Mouse (Mus musculus): ENCODE results near the gene Rps6ka1.
"Not testable (repeated sequence)": the region's sequence is repeated elsewhere in the genome, so short reads cannot be mapped to it uniquely, and the experiment has no call there.

The Rps6ka1 gene

DNA sequence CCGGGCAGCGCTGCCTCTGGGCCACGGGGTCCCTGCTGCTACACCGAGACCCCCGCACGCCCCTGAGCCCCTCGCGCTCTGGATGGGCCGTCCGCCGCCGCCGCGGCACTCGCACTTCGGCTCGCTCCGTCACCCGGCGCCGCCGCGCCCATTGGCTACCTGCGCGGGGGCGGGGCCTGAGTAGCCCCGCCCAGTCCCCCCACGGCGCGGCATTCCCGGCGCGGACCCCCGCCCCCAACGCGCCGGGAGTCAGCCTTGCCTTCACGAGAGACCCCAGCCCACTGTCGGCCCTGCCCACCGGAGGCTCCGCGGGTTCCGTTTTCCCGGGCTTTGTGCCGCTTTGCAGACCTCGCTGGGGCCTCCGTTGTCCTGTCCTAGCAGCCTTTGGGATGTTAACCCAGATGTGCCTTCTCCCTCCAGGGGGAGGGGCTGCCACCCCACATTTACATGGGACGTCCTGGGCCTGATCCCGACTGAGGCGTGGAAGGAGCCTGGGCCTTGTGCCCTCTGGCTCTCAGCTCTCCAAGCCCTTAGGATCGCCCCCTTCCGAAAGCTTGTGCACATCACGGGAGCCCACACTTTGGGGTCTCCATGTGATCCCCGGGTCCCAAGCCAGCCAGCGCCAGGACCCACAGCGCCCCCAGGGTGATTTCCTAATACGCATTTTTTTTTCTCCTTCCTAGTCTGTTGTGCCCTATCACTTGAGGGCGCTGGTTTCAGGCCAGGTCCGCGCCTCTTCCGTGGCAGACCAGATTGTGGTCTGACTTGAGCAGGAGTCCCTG is at the start of gene Rps6ka1:
Gene Rps6ka1, minus strand, starts transcription at position 126 of the 782 bp plus-strand sequence.
- in situ Hi-C loops (cut with MboI, MseI), result no loop called here

- in situ Hi-C loops (cut with MboI, MseI), result no loop called here
These were observed 44.2 kb upstream of the Rps6ka1 start for GRCm38 (mm10) chr4:133931785-133932184.

GRCm38 (mm10) chr4:133931349-133931748 is 43.8 kb upstream of the Rps6ka1 start:
- in situ Hi-C loops (cut with MboI, MseI), result no loop called here

- in situ Hi-C loops (cut with MboI, MseI), result no loop called here
These were observed 41.7 kb upstream of the Rps6ka1 start for GRCm38 (mm10) chr4:133929278-133929670.

DNA sequence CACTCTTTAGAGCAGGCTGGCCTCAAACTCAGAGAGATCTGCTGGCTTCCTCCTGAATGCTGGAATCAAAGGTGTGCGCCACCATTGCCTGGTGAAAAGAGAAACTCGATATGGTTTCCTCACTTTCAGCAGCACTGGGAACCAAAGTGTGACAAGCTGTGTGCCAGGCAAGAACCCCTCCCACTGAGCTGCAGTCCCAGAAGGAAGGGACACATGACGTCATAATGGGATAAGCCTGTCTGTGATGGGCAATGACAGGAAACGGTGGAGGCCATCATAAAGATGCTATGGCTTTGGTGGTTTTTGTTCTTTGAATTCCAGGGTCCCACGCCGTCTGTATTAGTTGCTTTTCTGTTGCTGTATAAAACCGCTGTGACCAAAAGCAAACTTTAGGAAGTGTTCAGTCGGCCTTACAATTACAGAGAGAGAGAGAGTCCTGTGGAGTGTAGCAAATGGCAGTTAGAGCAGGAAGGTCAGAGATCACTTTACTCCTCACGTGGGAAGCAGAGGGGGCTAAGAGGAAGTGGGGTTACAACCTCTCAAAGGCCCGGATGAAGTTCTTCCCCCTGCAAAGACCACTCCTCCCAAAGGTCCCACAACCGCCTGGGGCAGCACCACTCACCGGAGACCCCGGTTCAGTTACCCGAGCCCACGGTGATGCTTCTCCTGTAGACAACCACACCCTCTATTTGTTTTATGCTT is 41.1 kb upstream of the Rps6ka1 start:
- in situ Hi-C loops (cut with MboI, MseI), result no loop called here

GRCm38 (mm10) chr4:133925204-133925603 is 37.6 kb upstream of the Rps6ka1 start:
- in situ Hi-C loops (cut with MboI, MseI), result no loop called here

- in situ Hi-C loops (cut with MboI, MseI), result no loop called here
These were observed 36.1 kb upstream of the Rps6ka1 start for GRCm38 (mm10) chr4:133923743-133924142.

- in situ Hi-C loops (cut with MboI, MseI), result not testable (repeated sequence)
These were observed 30.7 kb upstream of the Rps6ka1 start for GRCm38 (mm10) chr4:133918093-133918825.

DNA sequence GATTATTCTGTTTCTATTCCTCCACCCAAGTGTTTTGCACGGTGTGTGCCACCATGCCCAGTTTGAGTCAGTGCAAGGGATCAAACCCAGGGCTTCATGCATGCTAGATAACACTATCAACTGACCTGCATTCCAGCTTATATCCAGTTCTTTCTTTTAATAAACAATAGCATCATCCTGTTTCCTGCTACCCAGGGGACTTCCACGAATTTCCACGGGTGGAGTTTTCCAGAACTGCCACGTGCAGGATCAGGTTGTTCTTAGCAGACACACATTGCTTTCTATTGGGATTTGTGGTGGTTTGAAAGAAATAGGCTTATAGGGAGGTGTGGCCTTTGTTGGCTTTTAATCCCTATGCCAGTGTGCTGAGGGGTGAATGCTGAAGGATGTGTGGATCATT is 24.4 kb upstream of the Rps6ka1 start:
- in situ Hi-C loops (cut with MboI, MseI), result no loop called here

- in situ Hi-C loops (cut with MboI, MseI), result no loop called here
These were observed 22.9 kb upstream of the Rps6ka1 start for GRCm38 (mm10) chr4:133910236-133911211.

DNA sequence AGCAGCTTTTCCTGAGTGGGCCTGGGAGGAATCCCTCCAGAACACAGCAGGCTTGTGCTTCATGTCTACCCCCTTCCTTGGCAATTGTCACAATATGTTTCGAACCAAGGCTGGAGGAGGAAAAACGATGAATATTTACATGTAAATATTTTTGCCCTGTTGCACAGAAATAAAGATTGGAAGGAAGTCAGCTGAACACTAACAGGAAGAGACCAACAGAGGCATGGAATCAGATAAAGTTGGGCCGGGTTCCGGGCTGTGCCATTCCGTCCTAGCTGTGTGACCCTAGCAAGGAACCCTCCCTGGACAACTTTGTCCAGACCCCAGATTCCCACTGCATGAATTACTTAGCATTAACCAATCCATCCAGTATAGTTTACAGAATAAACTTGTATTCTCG is 20.5 kb upstream of the Rps6ka1 start:
- in situ Hi-C loops (cut with MboI, MseI), result no loop called here

DNA sequence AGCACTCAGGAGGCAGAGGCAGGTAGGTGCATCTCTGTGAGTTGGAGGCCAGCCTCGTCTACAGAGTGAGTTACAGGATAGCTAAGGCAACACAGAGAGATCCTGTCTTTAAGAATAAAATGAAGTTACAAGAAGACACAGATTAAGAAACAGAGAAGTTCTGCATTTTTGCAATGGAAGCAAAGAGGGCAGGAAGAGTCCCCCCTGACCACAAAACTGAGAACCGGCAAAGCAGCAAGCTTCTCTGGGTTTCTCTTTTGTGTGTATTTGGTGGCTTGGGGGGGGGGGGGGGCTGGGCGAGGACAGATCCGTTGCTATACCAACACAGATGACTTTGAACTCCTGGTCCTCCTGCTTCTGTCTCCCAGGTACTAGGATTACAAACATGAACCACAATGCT is 19.5 kb upstream of the Rps6ka1 start:
- in situ Hi-C loops (cut with MboI, MseI), result no loop called here

GRCm38 (mm10) chr4:133906336-133906735 is 18.7 kb upstream of the Rps6ka1 start:
- in situ Hi-C loops (cut with MboI, MseI), result not testable (repeated sequence)

DNA sequence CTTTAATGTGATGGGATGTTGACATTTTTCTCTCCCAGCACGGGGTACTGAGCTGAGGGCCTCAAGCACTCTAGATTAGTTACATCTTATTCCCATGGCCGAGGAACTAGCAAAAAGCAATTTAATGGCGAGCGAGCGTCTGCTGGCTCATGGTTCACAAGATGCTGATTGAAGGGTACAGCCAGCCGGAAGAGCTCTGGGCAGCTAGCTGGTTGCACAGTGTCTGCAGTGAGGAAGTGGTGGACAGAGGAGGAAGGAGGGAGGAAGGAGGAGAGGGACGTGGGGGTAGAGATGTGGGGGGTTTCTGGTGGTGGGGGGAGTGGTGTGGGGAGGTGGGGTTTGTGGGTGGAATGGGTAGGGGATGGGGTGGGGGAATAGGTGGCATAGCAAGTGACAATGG is 17.6 kb upstream of the Rps6ka1 start:
- in situ Hi-C loops (cut with MboI, MseI), result no loop called here

DNA sequence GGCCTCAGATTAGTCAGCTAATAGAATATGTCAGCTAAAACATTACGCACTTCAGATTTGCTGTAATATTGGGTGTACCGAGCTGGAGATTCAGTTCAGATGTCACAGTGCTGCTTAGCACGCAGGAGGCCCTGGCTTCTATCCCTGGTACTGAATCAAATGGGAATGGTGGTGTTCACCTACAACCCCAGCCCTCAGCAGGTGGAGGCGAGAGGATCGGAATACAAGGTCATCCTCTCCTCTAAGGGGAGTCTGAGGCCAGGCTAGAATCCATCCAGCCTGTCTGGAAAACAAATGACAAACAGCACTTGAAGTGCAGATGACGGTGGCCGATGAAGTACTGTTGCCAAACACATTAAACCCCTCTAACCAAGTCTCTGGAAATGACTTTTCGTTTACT is 16.7 kb upstream of the Rps6ka1 start:
- in situ Hi-C loops (cut with MboI, MseI), result no loop called here

DNA sequence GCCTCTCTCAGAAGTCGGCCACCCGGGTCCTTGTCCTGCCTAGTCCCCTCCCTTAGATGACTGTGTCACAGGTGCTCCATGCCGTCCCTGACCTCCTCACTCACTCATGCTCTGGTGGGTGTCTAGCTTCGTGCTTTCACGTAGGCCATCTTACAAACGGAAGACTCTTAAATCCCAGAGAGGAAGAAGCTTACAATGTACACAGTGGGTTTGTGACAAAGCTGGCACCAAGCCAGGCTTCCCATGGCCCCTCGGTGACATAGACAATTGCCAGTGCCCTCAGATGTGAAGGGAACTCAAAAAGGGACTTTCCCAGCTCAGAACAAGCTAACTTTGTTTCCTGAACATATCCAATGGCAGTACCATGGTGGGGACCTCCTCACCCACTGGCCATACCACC is 15.8 kb upstream of the Rps6ka1 start:
- in situ Hi-C loops (cut with MboI, MseI), result no loop called here

DNA sequence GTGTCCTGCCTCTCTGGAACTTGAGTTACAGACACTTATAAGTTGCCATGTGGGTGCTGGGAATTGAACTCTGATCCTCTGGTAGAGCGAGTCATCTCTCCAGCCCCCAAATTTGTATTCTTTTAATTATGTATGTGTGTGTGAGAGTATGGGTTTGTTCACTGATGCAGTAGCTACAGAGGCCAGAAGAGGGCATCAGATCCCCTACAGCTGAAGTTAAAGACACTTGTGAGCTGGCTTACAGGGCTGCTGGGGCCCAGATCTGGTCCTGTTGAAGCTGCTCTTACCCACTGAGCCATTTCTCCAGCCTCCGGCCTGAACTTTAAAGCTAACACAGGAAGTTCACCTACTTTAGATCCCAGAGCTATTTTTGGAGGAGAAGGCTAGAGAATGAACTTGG is 14.9 kb upstream of the Rps6ka1 start:
- in situ Hi-C loops (cut with MboI, MseI), result no loop called here

GRCm38 (mm10) chr4:133900887-133901286 is 13.3 kb upstream of the Rps6ka1 start:
- in situ Hi-C loops (cut with MboI, MseI), result no loop called here

GRCm38 (mm10) chr4:133900352-133900751 is 12.8 kb upstream of the Rps6ka1 start:
- in situ Hi-C loops (cut with MboI, MseI), result no loop called here

DNA sequence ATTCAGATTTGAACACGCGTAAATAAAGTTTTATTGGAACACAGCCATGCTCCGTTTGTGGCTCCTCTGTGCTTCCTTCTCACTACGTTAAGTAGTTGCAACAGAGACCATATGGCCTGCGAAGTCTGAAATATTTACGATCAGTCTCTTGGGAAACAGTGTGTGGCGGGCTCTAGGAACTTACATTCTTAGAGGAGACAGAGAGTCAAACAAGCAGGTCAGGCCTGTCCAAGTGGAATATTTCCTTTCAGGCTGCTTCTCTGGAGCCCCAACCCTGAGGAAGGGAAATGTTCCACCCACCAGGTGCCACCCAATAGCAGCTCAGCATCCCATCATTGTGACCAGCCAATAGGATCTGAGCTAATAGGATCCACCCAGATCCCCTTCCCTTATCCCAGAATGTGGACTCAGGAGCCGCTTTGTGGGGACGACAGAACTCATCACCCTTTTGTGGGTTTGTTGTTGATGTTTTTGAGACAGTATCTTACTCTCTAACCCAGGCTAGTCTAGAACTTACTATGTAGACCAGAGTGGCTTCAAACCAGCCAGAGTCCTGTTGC is 11.7 kb upstream of the Rps6ka1 start:
- in situ Hi-C loops (cut with MboI, MseI), result no loop called here

GRCm38 (mm10) chr4:133898151-133898550 is 10.6 kb upstream of the Rps6ka1 start:
- in situ Hi-C loops (cut with MboI, MseI), result no loop called here
